Mouse (Mus musculus) cerebellum, adult 2 months (tissue): Measurements from ENCODE around the gene Traf1. TPM values are rescaled to one million over a fixed set of nuclear protein-coding genes. Genes with fewer than 3 reads are reported as not detected.

Source experiments
- DNase-seq, 2 experiments: peaks; one replicate each; pipeline ENCODE4 v3.0.0; 2021
- H3K27ac ChIP-seq: fragments of 200-500 bp; 2 replicates; pipeline ENCODE4 v1.5.1; 2012; ENCODE audit warnings: low read length, control low read depth, inconsistent platforms; ENCODE audit not compliant: insufficient read depth
- H3K27me3 ChIP-seq: fragments of 200-500 bp; 2 replicates; pipeline ENCODE4 v1.6.1; 2012; ENCODE audit warnings: inconsistent platforms, mild to moderate bottlenecking, low read length, moderate library complexity; ENCODE audit not compliant: control insufficient read depth, insufficient read depth
- H3K4me1 ChIP-seq: fragments of 200-500 bp; 2 replicates; pipeline ENCODE4 v1.6.1; 2011; ENCODE audit warnings: low read length; ENCODE audit not compliant: control insufficient read depth, insufficient read depth
- H3K4me3 ChIP-seq: fragments of 200-500 bp; replicated peaks from 2 replicates; pipeline ENCODE3; 2011; ENCODE audit warnings: mild to moderate bottlenecking, low read depth, low read length, control low read depth; ENCODE audit not compliant: insufficient read depth
- CTCF ChIP-seq: fragments of 200-500 bp; IDR thresholded peaks from 2 replicates; pipeline ENCODE4 v1.5.1; 2011; ENCODE audit warnings: low read depth, mild to moderate bottlenecking, control low read depth, low read length, moderate library complexity, borderline replicate concordance; ENCODE audit not compliant: insufficient read depth
- POLR2A ChIP-seq: fragments of 200-500 bp; IDR thresholded peaks from 2 replicates; pipeline ENCODE4 v1.6.1; 2011; ENCODE audit warnings: low read length, control low read depth, borderline replicate concordance; ENCODE audit not compliant: insufficient read depth
- WGBS: fragments of 180-500 bp; shearing (Covaris S2); methylation state at CpG from one replicate; pipeline ENCODE4 v1.1.7; 2018; 5-methylcytosine and 5-hydroxymethylcytosine counted together
- polyA plus RNA-seq: library from polyadenylated mRNA; depleted of rRNA; stranded (reverse); fragments of >200 nt; gene quantifications from 2 replicates; pipeline ENCODE4 v1.2.3, GENCODE M21; 2012

Traf1 gene
- polyA plus RNA-seq, 1 experiment, result 8.4 TPM

DNA sequence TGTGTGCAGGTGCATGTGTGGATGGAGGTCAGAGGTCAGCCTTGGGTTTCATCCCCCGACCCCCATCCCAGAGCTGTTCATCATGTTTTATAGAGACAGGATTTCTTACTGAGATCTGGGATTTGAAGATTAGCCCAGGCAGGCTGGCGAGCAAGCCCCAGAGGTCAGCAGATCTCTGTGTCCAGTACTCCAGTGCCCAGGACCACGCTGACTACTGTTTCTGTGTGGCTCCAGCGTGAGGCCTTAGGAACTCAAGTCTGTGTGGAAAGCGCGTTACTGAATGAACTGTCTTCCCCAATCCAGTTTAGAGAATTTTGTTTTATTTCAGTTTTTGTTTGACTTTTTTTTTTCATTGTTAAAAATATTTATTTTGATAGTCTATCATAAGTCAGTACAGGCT lies 2.7 kb upstream of the Traf1 start:
- TF ChIP-seq POLR2A (no peak), CTCF (no peak)
- no peaks in the 10 kb centered on the region for H3K27me3 ChIP-seq
- WGBS, result 95% methylated on average over 6 of the region's 6 CpGs
- no peak overlapping the region for H3K4me3 ChIP-seq
- H3K27ac ChIP-seq, result no peak overlapping the region
- no peaks in the 10 kb centered on the region for H3K4me1 ChIP-seq
- no peak for DNase-seq

DNA sequence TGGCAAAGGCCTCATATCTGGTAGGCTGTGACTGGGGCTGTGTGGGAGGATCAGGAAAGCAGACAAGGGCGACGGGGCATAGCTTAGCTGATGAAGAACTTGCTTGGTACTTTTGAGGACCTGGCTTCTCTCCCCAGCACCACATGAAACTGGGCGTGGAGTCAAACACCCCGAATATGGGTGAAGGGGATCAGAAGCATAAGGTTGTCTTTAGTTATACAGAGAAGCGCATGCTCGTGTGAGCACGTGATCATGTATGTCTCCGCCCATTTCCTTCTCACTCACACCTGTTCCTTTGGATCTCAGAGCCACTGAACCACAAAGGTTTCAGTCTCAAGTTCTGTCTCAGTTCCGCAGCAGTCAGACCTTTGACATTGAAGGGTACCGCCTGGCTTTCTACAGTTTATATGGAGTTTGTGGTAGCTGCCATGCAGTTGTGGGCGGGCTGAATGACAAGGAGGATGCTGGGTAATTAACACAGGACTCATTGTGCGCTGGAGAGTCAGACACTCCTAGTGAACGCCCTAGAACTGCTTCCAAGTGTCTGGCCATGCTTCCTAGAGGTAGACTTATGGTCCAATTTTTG lies 1.9 kb upstream of the Traf1 start:
- H3K4me1 ChIP-seq, result no peaks in the 10 kb centered on the region
- H3K27ac ChIP-seq, result no peak overlapping the region
- no peaks in the 10 kb centered on the region for H3K27me3 ChIP-seq
- DNase-seq, result no peak
- TF ChIP-seq CTCF, result no peak
- TF ChIP-seq POLR2A, result no peak
- 73% methylated on average over 13 of the region's 13 CpGs for WGBS
- no peak overlapping the region for H3K4me3 ChIP-seq

DNA sequence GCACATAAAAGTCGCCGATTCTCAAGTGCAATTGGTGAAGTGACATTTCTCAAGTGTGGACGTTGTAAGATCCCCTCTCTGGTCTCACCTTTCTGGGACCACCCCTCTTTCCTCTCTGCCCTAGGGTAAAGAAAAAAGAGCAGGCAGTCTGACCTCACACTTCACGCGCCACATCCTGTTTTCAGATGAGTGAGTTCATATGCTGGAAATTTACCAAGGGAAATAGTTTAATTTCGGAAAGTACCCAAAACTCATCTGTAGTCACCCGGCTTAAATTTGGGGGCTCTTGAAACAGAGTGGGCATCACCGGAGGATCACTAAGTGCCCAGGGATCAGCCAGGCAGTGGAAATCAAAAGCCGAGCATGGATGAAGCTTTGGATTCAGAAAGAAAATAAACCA lies 1.3 kb upstream of the Traf1 start:
- DNase-seq, result no peak
- no peaks in the 10 kb centered on the region for H3K4me1 ChIP-seq
- H3K27me3 ChIP-seq, result no peaks in the 10 kb centered on the region
- H3K27ac ChIP-seq, result no peak overlapping the region
- no peak overlapping the region for H3K4me3 ChIP-seq
- TF ChIP-seq POLR2A (no peak), CTCF (no peak)
- 77% methylated on average over 9 of the region's 9 CpGs for WGBS

DNA sequence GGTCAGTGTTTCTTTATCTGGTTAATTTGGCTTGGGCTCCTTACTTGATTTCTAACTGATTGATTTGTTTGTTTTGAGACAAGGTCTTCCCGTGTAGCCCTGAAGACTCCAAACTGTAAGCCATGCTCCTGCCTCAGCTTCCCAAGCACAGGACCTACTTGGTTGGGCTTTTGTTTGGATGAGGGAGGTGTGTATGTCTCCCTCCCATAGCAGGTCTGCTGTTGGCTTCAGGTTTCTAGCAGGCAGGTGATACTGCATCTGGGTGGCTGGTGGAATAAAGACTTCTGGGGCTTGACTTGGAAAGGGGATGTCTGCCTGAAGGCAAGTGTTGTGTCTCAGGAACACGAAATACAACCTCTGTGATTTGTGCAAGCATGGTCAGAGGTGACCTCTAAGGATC lies 639 bp upstream of the Traf1 start:
- H3K27me3 ChIP-seq, result no peaks in the 10 kb centered on the region
- no peaks in the 10 kb centered on the region for H3K4me1 ChIP-seq
- 58% methylated on average over 2 of the region's 2 CpGs for WGBS
- no peak overlapping the region for H3K4me3 ChIP-seq
- DNase-seq, result no peak
- TF ChIP-seq CTCF, result no peak
- no peak for TF ChIP-seq POLR2A
- no peak overlapping the region for H3K27ac ChIP-seq

DNA sequence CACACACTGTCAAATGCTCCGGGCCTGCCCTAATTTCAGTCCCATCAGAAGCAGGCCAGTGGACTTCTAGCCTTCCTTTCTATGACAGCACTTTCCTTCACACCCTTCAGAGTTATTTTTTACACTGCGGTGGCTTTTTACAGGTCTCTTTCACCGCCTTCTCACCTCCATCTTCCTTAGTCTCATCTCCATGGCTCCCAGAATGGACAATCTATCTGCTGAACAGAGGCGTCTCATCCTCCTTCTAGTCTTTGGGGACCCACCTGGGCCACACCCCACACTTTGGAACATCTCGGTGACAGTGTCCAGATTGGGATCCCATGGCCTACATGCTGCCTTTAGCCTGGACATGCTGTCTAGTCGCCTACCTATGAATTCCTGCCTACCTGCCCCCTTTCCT lies 606 bp downstream of the Traf1 start:
- H3K27ac ChIP-seq, result no peak overlapping the region
- no peaks in the 10 kb centered on the region for H3K4me1 ChIP-seq
- TF ChIP-seq POLR2A, result no peak
- no peak for TF ChIP-seq CTCF
- 72% methylated on average over 6 of the region's 6 CpGs for WGBS
- DNase-seq, result no peak
- peak overlapping the region; percentile 12 for H3K4me3 ChIP-seq
- no peaks in the 10 kb centered on the region for H3K27me3 ChIP-seq

DNA sequence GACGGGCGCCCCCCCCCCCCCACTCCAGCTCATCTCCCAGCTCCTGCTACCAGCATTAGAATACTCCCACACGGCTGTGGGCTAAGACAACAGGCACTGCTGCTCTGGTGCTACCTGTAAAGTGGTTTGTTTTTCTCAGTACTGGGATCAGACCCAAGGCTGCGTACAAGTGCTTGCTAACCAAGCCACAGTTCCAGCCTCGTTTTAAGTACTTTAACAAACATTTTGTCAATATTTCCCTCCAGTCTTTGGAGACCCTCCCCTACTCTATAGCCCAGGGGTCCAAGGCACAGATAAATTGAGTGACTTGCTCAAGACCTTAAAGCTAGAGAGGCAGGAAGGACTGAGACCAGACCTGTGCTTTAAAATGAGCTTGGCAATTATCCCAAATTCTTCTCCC lies 1.1 kb downstream of the Traf1 start:
- H3K4me1 ChIP-seq, result no peaks in the 10 kb centered on the region
- no peak overlapping the region for H3K27ac ChIP-seq
- TF ChIP-seq POLR2A (no peak), CTCF (no peak)
- WGBS, result 81% methylated on average over 4 of the region's 5 CpGs
- DNase-seq, result no peak
- no peaks in the 10 kb centered on the region for H3K27me3 ChIP-seq
- H3K4me3 ChIP-seq, result no peak overlapping the region

DNA sequence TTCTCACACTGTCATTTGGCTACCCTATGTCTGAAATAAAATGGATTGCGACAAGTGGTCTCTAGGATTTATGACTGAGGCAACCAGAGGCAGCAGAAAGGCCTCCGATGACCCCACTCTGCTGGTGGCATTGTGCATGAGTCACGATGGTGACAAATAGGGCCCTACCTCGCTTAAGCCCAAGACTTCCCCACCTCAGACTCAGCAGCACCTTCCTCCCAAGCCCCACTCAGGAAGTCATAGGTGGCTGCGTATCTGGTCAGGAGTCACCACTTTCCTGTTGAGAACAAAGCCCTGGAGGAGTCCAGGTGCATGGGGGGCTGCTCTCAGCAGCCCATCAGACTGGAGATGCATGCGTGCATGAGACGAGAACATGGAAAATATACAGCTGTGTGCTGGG lies 3.0 kb downstream of the Traf1 start:
- no peak for TF ChIP-seq POLR2A
- TF ChIP-seq CTCF, result no peak
- Histone ChIP-seq H3K27ac (no peak overlapping the region), H3K27me3 (no peaks in the 10 kb centered on the region), H3K4me1 (no peaks in the 10 kb centered on the region), H3K4me3 (no peak overlapping the region)
- 95% methylated on average over 7 of the region's 7 CpGs for WGBS
- DNase-seq, result no peak

DNA sequence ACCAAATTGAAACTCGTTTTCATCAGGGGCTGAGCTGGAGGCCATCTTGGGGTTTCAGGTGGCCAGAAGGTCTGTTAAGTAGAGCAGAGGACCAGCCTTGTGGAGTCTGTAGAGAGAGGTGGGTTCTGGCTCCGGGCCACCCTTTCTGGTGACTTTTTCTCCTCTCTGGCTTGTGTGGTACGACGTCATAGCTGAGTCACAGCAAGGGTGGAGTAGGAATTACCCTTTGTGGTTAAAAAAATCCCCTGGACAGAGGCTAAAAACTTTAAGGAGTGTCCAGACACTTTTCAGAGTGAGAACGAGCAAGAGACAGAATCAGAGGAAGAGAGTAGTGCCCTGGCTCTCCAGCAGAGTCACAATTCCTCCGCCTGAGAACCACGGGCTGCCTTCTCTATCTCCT lies 3.5 kb downstream of the Traf1 start:
- TF ChIP-seq POLR2A, result no peak
- no peak for TF ChIP-seq CTCF
- Histone ChIP-seq H3K4me3 (no peak overlapping the region), H3K4me1 (no peaks in the 10 kb centered on the region), H3K27ac (no peak overlapping the region), H3K27me3 (no peaks in the 10 kb centered on the region)
- DNase-seq, result no peak
- 67% methylated on average over 7 of the region's 7 CpGs for WGBS
